Mouse (Mus musculus) forebrain, embryonic 14.5 days (tissue): ENCODE measurements at regions not wholly inside any gene's neighbourhood (a gene's known extent, or its start where the extent isn't known, plus 50 kb on each side); places are given as distances from the start of the nearest gene placed in this dataset.

ENCODE experiments used
- ATAC-seq: fragments of 200-750 bp; cut with Nextera tagmentation; 2 replicates; pipeline ENCODE4 v1.8.0; 2017; ENCODE audit warnings: mild to moderate bottlenecking, moderate library complexity
- DNase-seq: peaks from one replicate; pipeline ENCODE4 v3.0.0-alpha.2; 2015; ENCODE audit warnings: low spot score
- H3K27ac ChIP-seq: fragments of 300-500 bp; sonication (generic); 2 replicates; pipeline ENCODE4 v1.5.1; 2014; ENCODE audit warnings: low read depth, mild to moderate bottlenecking, control low read depth, low read length, moderate library complexity
- H3K27me3 ChIP-seq: fragments of 300-500 bp; sonication (generic); replicated peaks from 2 replicates; pipeline ENCODE4 v1.6.1; 2014; ENCODE audit warnings: low read length, control low read depth, mixed read lengths; ENCODE audit not compliant: control insufficient read depth, insufficient read depth
- H3K36me3 ChIP-seq: fragments of 300-500 bp; sonication (generic); 2 replicates; pipeline ENCODE4 v1.6.1; 2014; ENCODE audit warnings: low read length, control low read depth; ENCODE audit not compliant: control insufficient read depth, insufficient read depth
- H3K4me1 ChIP-seq: fragments of 300-500 bp; sonication (generic); 2 replicates; pipeline ENCODE4 v1.6.1; 2014; ENCODE audit warnings: antibody characterized with exemption, low read length, control low read depth; ENCODE audit not compliant: control insufficient read depth, insufficient read depth
- H3K4me2 ChIP-seq: fragments of 300-500 bp; sonication (generic); 2 replicates; pipeline ENCODE4 v1.6.1; 2014; ENCODE audit warnings: mild to moderate bottlenecking, control low read depth, low read length
- H3K4me3 ChIP-seq: fragments of 300-500 bp; sonication (generic); 2 replicates; pipeline ENCODE4 v1.5.1; 2014; ENCODE audit warnings: low read depth, low read length, control low read depth
- H3K9ac ChIP-seq: fragments of 300-500 bp; sonication (generic); 2 replicates; pipeline ENCODE4 v1.6.1; 2014; ENCODE audit warnings: mild to moderate bottlenecking, low read length, control low read depth, moderate library complexity
- H3K9me3 ChIP-seq: fragments of 300-500 bp; sonication (generic); replicated peaks from 2 replicates; pipeline ENCODE4 v1.6.1; 2016; ENCODE audit warnings: low read length, control low read depth, mixed read lengths; ENCODE audit not compliant: control insufficient read depth
- WGBS: fragments of 180-500 bp; shearing (Covaris S2); extraction: QIAGEN DNeasy Blood & Tissue Kit; methylation state at CpG from one replicate; pipeline ENCODE4 v1.1.7; 2014; 5-methylcytosine and 5-hydroxymethylcytosine counted together

- 61% methylated on average over 3 of the region's 3 CpGs for WGBS
- no peaks in the 10 kb centered on the region for H3K36me3 ChIP-seq
- H3K4me2 ChIP-seq = no peak overlapping the region
These were observed 1060.1 kb upstream of the Slc10a2 start for GRCm38 (mm10) chr8:6165230-6165629.

GRCm38 (mm10) chr8:6164758-6165157 is 1059.6 kb upstream of the Slc10a2 start:
- 82% methylated on average over 1 of the region's 1 CpGs for WGBS

More at GRCm38 (mm10) chr8:6165230-6165629, 1060.1 kb upstream of the Slc10a2 start:
- Histone ChIP-seq H3K4me3 (no peak overlapping the region), H3K9me3 (no peaks in the 10 kb centered on the region), H3K27ac (no peak overlapping the region), H3K27me3 (no peaks in the 10 kb centered on the region), H3K9ac (no peak overlapping the region), H3K4me1 (no peaks in the 10 kb centered on the region)
- DNase-seq (no peak), ATAC-seq (no peak)

GRCm38 (mm10) chr8:6144588-6144987 is 1039.4 kb upstream of the Slc10a2 start:
- Histone ChIP-seq H3K27ac (no peak overlapping the region), H3K4me3 (no peak overlapping the region), H3K36me3 (no peaks in the 10 kb centered on the region), H3K27me3 (no peaks in the 10 kb centered on the region), H3K4me2 (no peak overlapping the region), H3K9me3 (no peaks in the 10 kb centered on the region), H3K4me1 (no peaks in the 10 kb centered on the region), H3K9ac (no peak overlapping the region)
- 86% methylated on average over 4 of the region's 4 CpGs for WGBS
- no peak for DNase-seq
- no peak for ATAC-seq

More at GRCm38 (mm10) chr8:6164758-6165157, 1059.6 kb upstream of the Slc10a2 start:
- Histone ChIP-seq H3K27me3 (no peaks in the 10 kb centered on the region), H3K27ac (no peak overlapping the region), H3K36me3 (no peaks in the 10 kb centered on the region), H3K9ac (no peak overlapping the region), H3K4me3 (no peak overlapping the region), H3K4me1 (no peaks in the 10 kb centered on the region), H3K4me2 (no peak overlapping the region), H3K9me3 (no peaks in the 10 kb centered on the region)
- no peak for ATAC-seq
- no peak for DNase-seq

- Histone ChIP-seq H3K4me3 (no peak overlapping the region), H3K4me1 (no peaks in the 10 kb centered on the region), H3K9ac (no peak overlapping the region), H3K27ac (no peak overlapping the region), H3K9me3 (no peaks in the 10 kb centered on the region), H3K27me3 (no peaks in the 10 kb centered on the region), H3K36me3 (no peaks in the 10 kb centered on the region), H3K4me2 (no peak overlapping the region)
- DNase-seq = no peak
- ATAC-seq = no peak
- WGBS = 85% methylated on average over 1 of the region's 1 CpGs
These were observed 1034.9 kb upstream of the Slc10a2 start for GRCm38 (mm10) chr8:6140090-6140489.

GRCm38 (mm10) chr8:6139171-6139570 is 1034.0 kb upstream of the Slc10a2 start:
- Histone ChIP-seq H3K27me3 (no peaks in the 10 kb centered on the region), H3K36me3 (no peaks in the 10 kb centered on the region), H3K4me3 (no peak overlapping the region), H3K4me2 (no peak overlapping the region), H3K9me3 (no peaks in the 10 kb centered on the region), H3K9ac (no peak overlapping the region), H3K27ac (no peak overlapping the region), H3K4me1 (no peaks in the 10 kb centered on the region)
- 50% methylated on average over 4 of the region's 4 CpGs for WGBS
- ATAC-seq = no peak
- DNase-seq = no peak

DNA sequence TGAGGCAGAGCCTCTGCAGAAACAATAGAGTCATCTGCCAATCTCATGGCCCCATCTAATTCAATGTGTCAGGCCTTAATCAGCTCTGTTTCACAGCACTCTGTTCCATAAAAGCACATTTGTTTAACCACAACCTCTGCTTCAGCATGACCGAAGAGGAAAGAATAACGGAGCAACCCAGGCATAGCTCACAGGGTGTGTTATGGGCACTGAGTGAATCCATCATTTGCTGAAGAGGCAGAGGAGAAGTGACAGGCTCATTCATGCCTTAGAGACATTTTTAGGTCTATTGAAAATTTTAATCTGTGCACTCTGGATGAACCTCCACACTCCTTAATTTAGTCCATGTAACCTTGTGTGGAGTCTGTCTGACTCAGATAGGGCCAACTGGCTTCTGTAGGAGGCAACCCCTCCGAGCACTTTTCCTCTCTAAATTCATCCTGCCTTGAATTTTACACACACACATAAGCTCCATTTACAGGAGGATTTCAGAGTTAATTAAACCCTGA is 1027.1 kb upstream of the Slc10a2 start:
- H3K27ac ChIP-seq = no peak overlapping the region
- ATAC-seq = peak; percentile 82
- H3K4me1 ChIP-seq = no peaks in the 10 kb centered on the region
- no peaks in the 10 kb centered on the region for H3K36me3 ChIP-seq
- DNase-seq = peak; percentile 51
- no peaks in the 10 kb centered on the region for H3K27me3 ChIP-seq
- no peak overlapping the region for H3K9ac ChIP-seq
- H3K4me2 ChIP-seq = no peak overlapping the region
- WGBS = 7% methylated on average over 3 of the region's 3 CpGs
- H3K4me3 ChIP-seq = no peak overlapping the region
- no peaks in the 10 kb centered on the region for H3K9me3 ChIP-seq

DNA sequence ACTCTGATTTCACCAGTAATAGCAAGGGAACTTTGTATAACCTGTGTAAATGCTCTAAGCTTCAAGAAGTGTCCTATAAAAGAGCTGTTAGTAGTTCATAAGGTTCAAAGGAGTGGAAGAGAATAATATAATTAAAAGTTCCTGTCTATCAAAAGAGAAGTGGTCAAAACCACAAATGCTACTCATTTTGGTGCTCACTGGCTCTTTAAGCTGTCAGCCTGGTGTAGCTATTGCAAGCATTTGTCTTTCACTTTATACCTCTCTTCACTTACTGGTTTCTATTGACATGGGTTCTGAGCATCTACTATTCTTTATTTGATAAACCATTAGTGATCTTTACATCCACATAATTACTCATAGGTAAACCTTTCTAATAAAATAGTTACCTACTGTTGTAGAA is 1020.1 kb upstream of the Slc10a2 start:
- no peak for DNase-seq
- Histone ChIP-seq H3K27ac (no peak overlapping the region), H3K4me1 (no peaks in the 10 kb centered on the region), H3K4me3 (no peak overlapping the region), H3K9me3 (no peaks in the 10 kb centered on the region), H3K27me3 (no peaks in the 10 kb centered on the region), H3K9ac (no peak overlapping the region), H3K36me3 (no peaks in the 10 kb centered on the region), H3K4me2 (no peak overlapping the region)
- no peak for ATAC-seq

- no peak overlapping the region for H3K9ac ChIP-seq
- ATAC-seq (no peak), DNase-seq (no peak)
- no peaks in the 10 kb centered on the region for H3K9me3 ChIP-seq
- H3K4me1 ChIP-seq = no peaks in the 10 kb centered on the region
- H3K27ac ChIP-seq = no peak overlapping the region
- H3K36me3 ChIP-seq = no peaks in the 10 kb centered on the region
- H3K4me2 ChIP-seq = no peak overlapping the region
- no peaks in the 10 kb centered on the region for H3K27me3 ChIP-seq
- no peak overlapping the region for H3K4me3 ChIP-seq
These were observed 1014.4 kb upstream of the Slc10a2 start for GRCm38 (mm10) chr8:6119506-6119905.

GRCm38 (mm10) chr8:6111351-6111750 is 1006.2 kb upstream of the Slc10a2 start:
- H3K27me3 ChIP-seq = no peaks in the 10 kb centered on the region
- no peak overlapping the region for H3K9ac ChIP-seq
- no peak overlapping the region for H3K27ac ChIP-seq
- H3K4me3 ChIP-seq = no peak overlapping the region
- no peak overlapping the region for H3K4me2 ChIP-seq
- ATAC-seq (no peak), DNase-seq (no peak)
- H3K36me3 ChIP-seq = no peaks in the 10 kb centered on the region
- WGBS = 88% methylated on average over 2 of the region's 2 CpGs
- H3K4me1 ChIP-seq = no peaks in the 10 kb centered on the region
- H3K9me3 ChIP-seq = no peaks in the 10 kb centered on the region
